Comparison of ENCODE assay signal across 8 mouse cellular contexts in the genomic region with DNA sequence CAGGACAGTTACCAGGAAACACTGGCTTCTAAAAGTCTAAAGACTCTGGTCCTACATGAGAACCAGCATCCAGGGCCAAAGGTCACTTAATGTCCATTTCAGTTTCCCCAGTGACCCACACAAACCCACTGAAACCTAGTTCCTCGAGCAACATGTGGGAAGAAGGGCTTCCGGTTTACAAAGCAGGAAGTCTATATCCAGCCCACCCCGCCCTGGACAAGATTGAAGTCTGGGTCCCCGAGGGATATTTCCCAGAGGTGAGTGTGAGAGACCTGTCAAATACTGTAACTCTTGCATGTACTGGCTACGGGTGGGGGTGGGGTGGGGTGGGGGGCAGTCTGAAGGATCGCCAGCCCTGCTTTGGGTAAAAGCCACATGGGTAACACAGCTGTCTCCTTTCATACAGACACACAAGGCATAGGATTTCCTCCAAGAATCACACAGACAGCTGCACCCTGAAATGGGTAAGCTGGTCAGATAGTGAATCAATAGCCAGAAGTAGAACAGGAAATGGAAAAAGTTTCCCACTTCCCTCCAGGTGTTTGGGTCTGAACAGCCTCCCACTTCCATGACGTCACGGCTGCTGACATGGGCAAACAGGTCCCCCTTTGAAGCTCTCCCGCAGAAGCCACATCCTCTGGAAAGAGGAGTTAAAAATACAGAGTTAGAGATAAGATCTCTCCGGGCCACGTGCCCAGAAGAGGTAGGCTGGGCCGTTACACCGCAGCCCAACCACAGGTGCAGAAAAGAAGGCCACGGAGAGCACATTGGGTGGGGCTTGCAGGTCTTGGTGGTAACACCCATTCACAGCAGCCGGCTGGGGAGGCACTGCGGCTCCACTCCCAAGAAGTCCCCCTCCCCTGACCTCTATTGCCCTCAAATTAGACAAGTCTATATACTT. TPM values are rescaled to one million over a fixed set of nuclear protein-coding genes. Genes with fewer than 3 reads are reported as not detected.
A peak's percentile ranks its signal among the peaks of the same experiment; 100 is the strongest.
DNase-seq lines count a peak whose midpoint lies in the region; ATAC-seq lines count a peak whose summit lies in the region.

No protein-coding gene starts in this region.

- no peaks in the 10 kb centered on the region for H3K27me3 ChIP-seq in embryonic facial prominence, embryonic 12.5 days
- no peaks in the 10 kb centered on the region for H3K27me3 ChIP-seq in hindbrain, embryonic 15.5 days
- peaks cover 33% of the 10 kb centered on the region for H3K27me3 ChIP-seq in liver, embryonic 12.5 days (replicated peaks)

- 42% methylated on average over 16 of the region's 16 CpGs for WGBS in embryonic facial prominence, embryonic 12.5 days
- WGBS in hindbrain, embryonic 15.5 days: 55% methylated on average over 16 of the region's 16 CpGs
- 7% methylated on average over 16 of the region's 16 CpGs for WGBS in liver, embryonic 12.5 days (ENCODE audit: insufficient replicate concordance)

- no peak overlapping the region for H3K9ac ChIP-seq in embryonic facial prominence, embryonic 12.5 days
- H3K9ac ChIP-seq in hindbrain, embryonic 15.5 days: no peak overlapping the region
- peak overlapping the region; percentile 69 for H3K9ac ChIP-seq in liver, embryonic 12.5 days

- H3K4me1 ChIP-seq in embryonic facial prominence, embryonic 12.5 days: 0 out of 2 replicates have a peak, but pooled peaks cover 5% of the 10 kb centered on the region
- H3K4me1 ChIP-seq in hindbrain, embryonic 15.5 days (replicated peaks): peaks cover 29% of the 10 kb centered on the region
- H3K4me1 ChIP-seq in liver, embryonic 12.5 days: peaks cover 60% of the 10 kb centered on the region

- no peak overlapping the region for H3K27ac ChIP-seq in embryonic facial prominence, embryonic 12.5 days
- H3K27ac ChIP-seq in hindbrain, embryonic 15.5 days (replicated peaks): no peak overlapping the region
- peak overlapping the region; percentile 80 for H3K27ac ChIP-seq in liver, embryonic 12.5 days

- DNase-seq in gastrocnemius, adult 18-20 months (ENCODE audit: low spot score): peak; percentile 14
- no peak for DNase-seq in gastrocnemius, postnatal 10 days
- DNase-seq in ovary, postnatal 36 days (ENCODE audit: low spot score): peak; percentile 47
- peak; percentile 44 to 70 for DNase-seq in urinary bladder, postnatal 4 days (ENCODE audit: low spot score in 2 of 2)
- no peak for DNase-seq in left cerebral cortex, postnatal 25 days (ENCODE audit: low spot score in 2 of 2)

- peak overlapping the region; percentile 53 for H3K4me2 ChIP-seq in embryonic facial prominence, embryonic 12.5 days (replicated peaks)
- H3K4me2 ChIP-seq in hindbrain, embryonic 15.5 days: peak overlapping the region; percentile 55
- peak overlapping the region; percentile 90 for H3K4me2 ChIP-seq in liver, embryonic 12.5 days

- ATAC-seq in embryonic facial prominence, embryonic 12.5 days (ENCODE audit: insufficient number of reproducible peaks, insufficient read depth, low FRiP score, low TSS enrichment): no peak
- no peak for ATAC-seq in hindbrain, embryonic 15.5 days (ENCODE audit: low FRiP score, low read depth)
- ATAC-seq in liver, embryonic 12.5 days: peak; percentile 82

- no peak overlapping the region for H3K4me3 ChIP-seq in embryonic facial prominence, embryonic 12.5 days
- no peak overlapping the region for H3K4me3 ChIP-seq in hindbrain, embryonic 15.5 days
- H3K4me3 ChIP-seq in liver, embryonic 12.5 days: peak overlapping the region; percentile 50

- no peaks in the 10 kb centered on the region for H3K9me3 ChIP-seq in embryonic facial prominence, embryonic 12.5 days
- no peaks in the 10 kb centered on the region for H3K9me3 ChIP-seq in hindbrain, embryonic 15.5 days
- H3K9me3 ChIP-seq in liver, embryonic 12.5 days (replicated peaks): no peaks in the 10 kb centered on the region

- intact Hi-C loops in left cerebral cortex, postnatal 25 days (cut with DNase I): loop anchor here (5.0 kb wide), 4 partner anchors 165 to 415 kb away; partner anchors contain the start of genes Cdh24, Gm17606 and Mrpl52

- no peaks in the 10 kb centered on the region for H3K36me3 ChIP-seq in embryonic facial prominence, embryonic 12.5 days
- H3K36me3 ChIP-seq in hindbrain, embryonic 15.5 days: no peaks in the 10 kb centered on the region
- no peaks in the 10 kb centered on the region for H3K36me3 ChIP-seq in liver, embryonic 12.5 days

RNA-seq across cellular contexts. Expression of gene Dad1, which starts 26.7 kb away (rescaled TPM):
- 10 to 100 TPM; 66.6 to 77.4 TPM for total RNA-seq in gastrocnemius, adult 18-20 months (2021)
- total RNA-seq in gastrocnemius, postnatal 10 days (2021): 10 to 100 TPM; 75.9 to 77.3 TPM
- polyA plus RNA-seq in embryonic facial prominence, embryonic 12.5 days (2016; fragmentation: Nextera tagmentation; extraction: Ambion mirVana): 264 and 270 TPM in 2 replicates
- polyA plus RNA-seq in hindbrain, embryonic 15.5 days (2015; fragmentation: Nextera tagmentation; extraction: Ambion mirVana): 345 and 374 TPM in 2 replicates
- polyA plus RNA-seq in liver, embryonic 12.5 days (2016; fragmentation: Nextera tagmentation; extraction: Ambion mirVana): 234 and 237 TPM in 2 replicates
- 100 to 1,000 TPM; 119 TPM for total RNA-seq in left cerebral cortex, postnatal 25 days (2021)

RNA-seq across cellular contexts. Expression of gene Abhd4, which starts 26.8 kb away (rescaled TPM):
- total RNA-seq in gastrocnemius, adult 18-20 months (2021): 10 to 100 TPM; 19.4 to 19.5 TPM
- 10 to 100 TPM; 23.2 to 24.8 TPM for total RNA-seq in gastrocnemius, postnatal 10 days (2021)
- polyA plus RNA-seq in embryonic facial prominence, embryonic 12.5 days (2016; fragmentation: Nextera tagmentation; extraction: Ambion mirVana): 51.5 and 51.9 TPM in 2 replicates
- 58.2 and 66.3 TPM in 2 replicates for polyA plus RNA-seq in hindbrain, embryonic 15.5 days (2015; fragmentation: Nextera tagmentation; extraction: Ambion mirVana)
- 18.8 and 22.0 TPM in 2 replicates for polyA plus RNA-seq in liver, embryonic 12.5 days (2016; fragmentation: Nextera tagmentation; extraction: Ambion mirVana)
- 10 to 100 TPM; 43.4 to 45.6 TPM for total RNA-seq in left cerebral cortex, postnatal 25 days (2021)

RNA-seq across cellular contexts. Expression of gene Olfr49, which starts 57.6 kb away (rescaled TPM):
- total RNA-seq in gastrocnemius, adult 18-20 months (2021): not detected
- not detected for total RNA-seq in gastrocnemius, postnatal 10 days (2021)
- polyA plus RNA-seq in embryonic facial prominence, embryonic 12.5 days (2016; fragmentation: Nextera tagmentation; extraction: Ambion mirVana): not detected in 2 replicates
- not detected in 2 replicates for polyA plus RNA-seq in hindbrain, embryonic 15.5 days (2015; fragmentation: Nextera tagmentation; extraction: Ambion mirVana)
- polyA plus RNA-seq in liver, embryonic 12.5 days (2016; fragmentation: Nextera tagmentation; extraction: Ambion mirVana): not detected in 2 replicates
- total RNA-seq in left cerebral cortex, postnatal 25 days (2021): not detected

Comparison
In these comparisons a context has a peak if more than half of its experiments do, and no peak if none do; other contexts are left out.
1. DNase-seq: peak in gastrocnemius, adult 18-20 months (single experiment), ovary, postnatal 36 days (single experiment) and urinary bladder, postnatal 4 days (2 of 2); none in gastrocnemius, postnatal 10 days (single experiment) and left cerebral cortex, postnatal 25 days (0 of 2).
2. Peak in every context shown above with its lines, with median percentiles within 50 percentile points of each other: H3K4me2 ChIP-seq.